15 mouse cellular contexts compared by ENCODE assay signal in genomic region chr3:154453025-154453424, GRCm38 (mm10).
"Had no signal": no experiment of that assay in that cellular context is flagged by ENCODE, and none has a peak within 500 bp of the region (broad histone marks: within the 10 kb centered on the region; RNA-seq: fewer than 3 reads in every experiment).

No protein-coding gene starts in this region.

- H3K4me3 ChIP-seq: limb, embryonic 12.5 days; limb, embryonic 15.5 days; midbrain, embryonic 13.5 days had no signal

- H3K9me3 ChIP-seq: limb, embryonic 15.5 days had no signal

- H3K27me3 ChIP-seq: limb, embryonic 12.5 days; limb, embryonic 15.5 days; midbrain, embryonic 13.5 days had no signal

- H3K36me3 ChIP-seq: limb, embryonic 12.5 days; limb, embryonic 15.5 days; midbrain, embryonic 13.5 days had no signal

- DNase-seq: kidney, adult 18-20 months; kidney, adult 9 months; kidney, postnatal 14 days; kidney, postnatal 4 days; left cerebral cortex, postnatal 4 days; liver, postnatal 0 days; thymus, adult 18-20 months; thymus, postnatal 14 days; thymus, postnatal 4 days had no signal

- H3K4me2 ChIP-seq: limb, embryonic 12.5 days; limb, embryonic 15.5 days; liver, embryonic 11.5 days; midbrain, embryonic 13.5 days had no signal

- H3K9ac ChIP-seq: limb, embryonic 12.5 days; limb, embryonic 15.5 days; liver, embryonic 14.5 days; liver, postnatal 0 days; midbrain, embryonic 13.5 days had no signal

- H3K4me1 ChIP-seq: limb, embryonic 12.5 days; limb, embryonic 15.5 days; midbrain, embryonic 13.5 days had no signal

- H3K27ac ChIP-seq: limb, embryonic 12.5 days; limb, embryonic 15.5 days; liver, embryonic 14.5 days; macrophage; midbrain, embryonic 13.5 days had no signal

- ATAC-seq: liver, postnatal 0 days; midbrain, embryonic 13.5 days had no signal
